Mouse (Mus musculus): Measurements from ENCODE around the gene Dock8. TPM values are rescaled to one million over a fixed set of nuclear protein-coding genes. Genes with fewer than 3 reads are reported as not detected.

Gene Dock8
- polyA plus RNA-seq, 1 experiment from 2014 or later = 8.5 TPM

- Histone ChIP-seq H3K27me3 (no peaks in the 10 kb centered on the region), H3K4me1 (replicated peaks) (peaks cover 15% of the 10 kb centered on the region; the same call in 1 of the 2 replicates), H3K9ac (no peak overlapping the region), H3K4me3 (replicated peaks) (no peak overlapping the region), H3K27ac (replicated peaks) (no peak overlapping the region), H3K4me2 (no peak overlapping the region), H3K9me3 (replicated peaks) (no peaks in the 10 kb centered on the region), H3K36me3 (replicated peaks) (no peaks in the 10 kb centered on the region)
- ATAC-seq (ENCODE audit: insufficient read depth) = no peak
- WGBS (ENCODE audit: insufficient replicate concordance) = 67% methylated on average over 6 of the region's 6 CpGs
Measured at GRCm38 (mm10) chr19:25041209-25041608, 41.9 kb downstream of the Dock8 start.

GRCm38 (mm10) chr19:25042973-25043372 is 43.6 kb downstream of the Dock8 start:
- 54% methylated on average over 11 of the region's 11 CpGs for WGBS (ENCODE audit: insufficient replicate concordance)
- Histone ChIP-seq H3K9me3 (replicated peaks) (no peaks in the 10 kb centered on the region), H3K4me1 (replicated peaks) (peaks cover 15% of the 10 kb centered on the region; the same call in 1 of the 2 replicates), H3K36me3 (replicated peaks) (no peaks in the 10 kb centered on the region), H3K9ac (no peak overlapping the region), H3K4me3 (replicated peaks) (no peak overlapping the region), H3K27me3 (no peaks in the 10 kb centered on the region), H3K4me2 (no peak overlapping the region), H3K27ac (replicated peaks) (no peak overlapping the region)
- no peak for ATAC-seq (ENCODE audit: insufficient read depth)

DNA sequence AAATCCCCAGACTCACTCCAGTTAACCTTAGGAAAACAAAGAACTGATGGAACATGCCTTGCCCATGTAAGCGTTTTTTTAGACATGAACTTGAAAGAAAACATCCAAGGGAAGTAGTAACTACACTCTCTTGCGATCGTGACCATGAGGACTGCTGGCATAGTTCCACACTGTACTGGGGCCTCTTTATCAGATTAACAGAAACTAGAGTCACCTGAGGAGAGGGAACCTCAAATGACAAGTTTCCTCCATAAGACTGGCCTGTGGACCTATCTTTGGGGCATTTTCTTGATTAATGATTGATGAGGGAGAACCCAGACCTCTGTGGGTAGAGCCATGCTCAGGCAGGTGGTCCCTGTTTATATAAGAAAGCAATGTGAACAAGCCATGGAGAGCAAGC is 44.7 kb downstream of the Dock8 start:
- no peaks in the 10 kb centered on the region for H3K36me3 ChIP-seq (replicated peaks)
- H3K4me1 ChIP-seq (replicated peaks) = peaks cover 12% of the 10 kb centered on the region; the same call in 1 of the 2 replicates
- 51% methylated on average over 3 of the region's 3 CpGs for WGBS (ENCODE audit: insufficient replicate concordance)
- H3K27me3 ChIP-seq = no peaks in the 10 kb centered on the region
- H3K9ac ChIP-seq = no peak overlapping the region
- H3K4me3 ChIP-seq (replicated peaks) = no peak overlapping the region
- H3K27ac ChIP-seq (replicated peaks) = no peak overlapping the region
- no peak overlapping the region for H3K4me2 ChIP-seq
- H3K9me3 ChIP-seq (replicated peaks) = no peaks in the 10 kb centered on the region
- ATAC-seq (ENCODE audit: insufficient read depth) = no peak

GRCm38 (mm10) chr19:25052355-25052754 is 53.0 kb downstream of the Dock8 start:
- Histone ChIP-seq H3K4me2 (no peak overlapping the region), H3K4me1 (replicated peaks) (peaks cover 32% of the 10 kb centered on the region), H3K36me3 (replicated peaks) (no peaks in the 10 kb centered on the region), H3K9ac (no peak overlapping the region), H3K27me3 (no peaks in the 10 kb centered on the region), H3K27ac (replicated peaks) (peak overlapping the region; percentile 61), H3K4me3 (replicated peaks) (0 out of 2 replicates have a peak overlapping the region, but pooled peaks have one; percentile 1), H3K9me3 (replicated peaks) (no peaks in the 10 kb centered on the region)
- no peak for ATAC-seq (ENCODE audit: insufficient read depth)
- 33% methylated on average over 7 of the region's 7 CpGs for WGBS (ENCODE audit: insufficient replicate concordance)

DNA sequence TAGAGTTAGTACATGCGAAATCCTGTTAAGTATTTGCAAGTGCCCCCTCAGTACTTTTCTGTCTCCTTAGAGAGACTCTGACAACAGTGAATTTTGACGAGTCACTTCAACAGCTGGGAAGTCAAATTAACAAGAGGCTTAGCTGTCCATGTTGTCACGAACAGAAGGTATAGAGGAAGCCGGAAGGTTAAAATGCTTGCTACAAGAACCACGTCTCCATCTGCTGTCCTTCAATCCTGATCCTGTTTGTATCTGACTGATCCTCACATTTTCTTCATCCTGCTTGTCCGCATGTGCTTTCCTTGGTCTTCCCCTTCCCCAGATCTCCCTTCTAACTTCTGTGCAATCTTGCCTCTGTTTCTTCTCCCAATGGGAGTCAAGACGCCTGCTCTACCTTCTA is 53.8 kb downstream of the Dock8 start:
- ATAC-seq (ENCODE audit: insufficient read depth) = no peak
- Histone ChIP-seq H3K4me1 (replicated peaks) (peaks cover 32% of the 10 kb centered on the region), H3K4me2 (peak overlapping the region; percentile 5), H3K9me3 (replicated peaks) (no peaks in the 10 kb centered on the region), H3K4me3 (replicated peaks) (peak overlapping the region; percentile 1; the same call in 1 of the 2 replicates), H3K27ac (replicated peaks) (peak overlapping the region; percentile 61), H3K36me3 (replicated peaks) (no peaks in the 10 kb centered on the region), H3K9ac (no peak overlapping the region), H3K27me3 (no peaks in the 10 kb centered on the region)
- 62% methylated on average over 7 of the region's 7 CpGs for WGBS (ENCODE audit: insufficient replicate concordance)

DNA sequence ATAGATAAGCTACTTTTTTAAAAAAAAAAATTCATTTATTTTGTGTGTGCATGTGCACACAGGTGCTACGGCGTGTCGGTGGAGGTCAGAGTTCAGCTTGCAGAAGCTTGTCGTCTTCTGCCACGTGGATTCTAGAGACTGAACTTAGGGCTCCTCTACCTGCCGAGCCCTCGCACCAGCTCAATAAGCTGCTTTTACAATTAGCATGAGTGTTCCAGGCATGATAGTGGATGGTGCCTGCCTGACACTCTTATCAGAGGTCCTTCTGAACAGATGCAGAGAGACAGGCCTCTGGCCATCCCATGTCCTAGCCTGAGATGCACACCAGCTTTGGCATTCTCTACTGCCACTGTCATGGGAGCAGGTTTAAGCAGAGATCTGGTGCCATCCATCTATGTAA is 55.7 kb downstream of the Dock8 start:
- Histone ChIP-seq H3K27ac (replicated peaks) (no peak overlapping the region), H3K4me3 (replicated peaks) (no peak overlapping the region), H3K9ac (no peak overlapping the region), H3K27me3 (no peaks in the 10 kb centered on the region), H3K36me3 (replicated peaks) (no peaks in the 10 kb centered on the region), H3K4me1 (replicated peaks) (peaks cover 32% of the 10 kb centered on the region), H3K9me3 (replicated peaks) (no peaks in the 10 kb centered on the region), H3K4me2 (peak overlapping the region; percentile 1; the same call in 1 of the 2 replicates)
- WGBS (ENCODE audit: insufficient replicate concordance) = 41% methylated on average over 7 of the region's 7 CpGs
- peak; percentile 80 for ATAC-seq (ENCODE audit: insufficient read depth)

GRCm38 (mm10) chr19:25055559-25055958 is 56.2 kb downstream of the Dock8 start:
- Histone ChIP-seq H3K4me1 (replicated peaks) (peaks cover 31% of the 10 kb centered on the region), H3K36me3 (replicated peaks) (no peaks in the 10 kb centered on the region), H3K9me3 (replicated peaks) (no peaks in the 10 kb centered on the region), H3K4me3 (replicated peaks) (no peak overlapping the region), H3K27me3 (no peaks in the 10 kb centered on the region), H3K27ac (replicated peaks) (no peak overlapping the region), H3K4me2 (no peak overlapping the region; the same call in 1 of the 2 replicates), H3K9ac (no peak overlapping the region)
- ATAC-seq (ENCODE audit: insufficient read depth) = no peak
- 81% methylated on average over 7 of the region's 7 CpGs for WGBS (ENCODE audit: insufficient replicate concordance)

DNA sequence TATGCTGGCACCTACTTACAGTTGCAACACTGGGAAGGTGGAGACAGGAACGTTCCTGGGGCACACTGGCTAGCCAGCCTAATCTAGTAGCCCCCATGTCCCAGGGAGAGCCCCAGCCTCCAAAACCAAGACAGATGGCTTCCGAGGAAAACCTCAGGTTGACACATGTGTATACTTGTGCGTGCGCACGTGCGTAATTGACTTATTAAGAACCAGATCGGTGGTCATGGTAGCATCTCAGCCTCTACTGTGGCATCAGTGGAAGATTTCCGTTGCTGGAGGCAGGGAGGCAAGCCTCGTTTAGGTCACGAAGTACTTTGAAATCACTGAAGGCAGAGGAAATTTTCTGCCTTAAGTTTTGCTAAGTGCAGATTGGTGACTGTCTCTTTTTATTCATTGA is 56.9 kb downstream of the Dock8 start:
- Histone ChIP-seq H3K9ac (no peak overlapping the region), H3K36me3 (replicated peaks) (no peaks in the 10 kb centered on the region), H3K4me3 (replicated peaks) (no peak overlapping the region), H3K4me1 (replicated peaks) (peaks cover 24% of the 10 kb centered on the region), H3K27ac (replicated peaks) (no peak overlapping the region), H3K4me2 (no peak overlapping the region), H3K9me3 (replicated peaks) (no peaks in the 10 kb centered on the region), H3K27me3 (no peaks in the 10 kb centered on the region)
- no peak for ATAC-seq (ENCODE audit: insufficient read depth)
- 74% methylated on average over 10 of the region's 10 CpGs for WGBS (ENCODE audit: insufficient replicate concordance)

DNA sequence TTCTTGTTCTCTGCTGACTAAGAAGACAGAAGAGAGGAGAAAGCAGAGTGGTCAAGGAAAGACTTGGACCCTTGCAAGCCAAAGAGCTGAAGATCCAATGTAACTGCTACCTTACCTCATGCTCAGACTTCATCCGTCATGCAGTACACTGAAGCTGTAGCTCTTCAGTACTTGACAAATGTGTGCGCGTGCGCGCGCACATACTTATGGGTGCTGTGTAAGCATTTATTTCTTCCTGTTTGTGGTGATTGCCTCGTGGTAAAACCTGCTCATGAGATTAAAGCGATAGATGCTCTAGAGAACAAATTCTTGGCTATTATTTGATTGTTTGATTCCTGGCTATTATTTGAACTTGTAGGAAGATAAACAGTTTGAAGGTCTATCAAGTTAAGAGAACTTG is 58.5 kb downstream of the Dock8 start:
- WGBS (ENCODE audit: insufficient replicate concordance) = 84% methylated on average over 8 of the region's 8 CpGs
- Histone ChIP-seq H3K36me3 (replicated peaks) (no peaks in the 10 kb centered on the region; the same call in 1 of the 2 replicates), H3K27ac (replicated peaks) (no peak overlapping the region), H3K4me1 (replicated peaks) (peaks cover 24% of the 10 kb centered on the region), H3K9ac (no peak overlapping the region), H3K9me3 (replicated peaks) (no peaks in the 10 kb centered on the region), H3K4me3 (replicated peaks) (no peak overlapping the region), H3K27me3 (no peaks in the 10 kb centered on the region), H3K4me2 (no peak overlapping the region)
- ATAC-seq (ENCODE audit: insufficient read depth) = no peak

DNA sequence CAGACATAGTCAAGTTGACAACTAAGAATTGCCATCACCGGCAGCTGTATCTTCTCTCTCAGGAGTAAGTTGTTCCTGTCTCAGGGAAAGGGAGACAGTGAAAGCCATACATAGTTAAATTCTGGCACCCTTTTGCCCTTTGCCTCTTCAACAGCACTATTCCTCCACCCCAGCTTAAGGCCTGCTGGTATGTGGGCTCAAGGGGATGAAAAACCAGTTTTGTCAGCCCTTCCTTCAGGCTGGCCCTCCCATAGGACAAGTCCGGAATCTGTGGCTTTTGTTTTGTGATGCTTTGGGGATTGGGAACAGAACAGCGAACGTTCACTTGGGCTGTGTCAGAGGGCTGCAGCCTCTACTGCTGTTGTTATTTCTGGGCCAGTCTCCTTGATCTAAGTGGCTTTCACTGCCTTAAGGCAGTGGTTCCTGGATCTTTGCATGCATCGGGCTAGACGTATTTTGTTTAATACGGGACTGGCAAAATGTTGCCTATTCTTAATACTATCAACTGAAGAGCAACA is 60.6 kb downstream of the Dock8 start:
- Histone ChIP-seq H3K4me3 (replicated peaks) (no peak overlapping the region), H3K4me2 (no peak overlapping the region), H3K27ac (replicated peaks) (no peak overlapping the region), H3K27me3 (no peaks in the 10 kb centered on the region), H3K9me3 (replicated peaks) (no peaks in the 10 kb centered on the region), H3K36me3 (replicated peaks) (no peaks in the 10 kb centered on the region; the same call in 1 of the 2 replicates), H3K4me1 (replicated peaks) (peaks cover 13% of the 10 kb centered on the region), H3K9ac (no peak overlapping the region)
- ATAC-seq (ENCODE audit: insufficient read depth) = no peak
- WGBS (ENCODE audit: insufficient replicate concordance) = 81% methylated on average over 7 of the region's 7 CpGs

DNA sequence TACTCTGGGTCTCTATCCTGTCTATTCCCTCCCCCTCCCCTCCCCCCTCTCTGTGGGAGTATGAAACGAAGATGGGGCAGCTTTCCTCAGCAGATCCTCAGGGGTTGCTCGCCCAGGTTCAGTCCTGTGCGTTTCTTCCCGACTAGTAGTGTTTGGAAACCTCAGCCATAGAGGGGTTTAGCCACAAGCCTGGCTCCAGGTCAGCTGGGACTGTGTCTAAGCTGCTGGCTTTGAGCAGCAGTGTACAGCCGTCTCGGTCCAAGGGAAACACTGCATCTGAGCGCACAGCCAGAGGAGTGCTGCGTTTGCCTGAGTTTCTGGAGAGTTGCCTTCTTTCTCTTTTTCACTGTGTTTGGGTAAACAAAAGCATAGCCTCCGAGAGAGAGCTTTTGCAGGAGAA is 61.0 kb downstream of the Dock8 start:
- H3K9ac ChIP-seq = no peak overlapping the region
- no peaks in the 10 kb centered on the region for H3K27me3 ChIP-seq
- H3K36me3 ChIP-seq (replicated peaks) = no peaks in the 10 kb centered on the region; the same call in 1 of the 2 replicates
- 65% methylated on average over 9 of the region's 9 CpGs for WGBS (ENCODE audit: insufficient replicate concordance)
- ATAC-seq (ENCODE audit: insufficient read depth) = no peak
- H3K4me1 ChIP-seq (replicated peaks) = peaks cover 8% of the 10 kb centered on the region
- H3K27ac ChIP-seq (replicated peaks) = no peak overlapping the region
- no peak overlapping the region for H3K4me3 ChIP-seq (replicated peaks)
- H3K4me2 ChIP-seq = no peak overlapping the region
- H3K9me3 ChIP-seq (replicated peaks) = no peaks in the 10 kb centered on the region

Measured in liver, embryonic 15.5 days (tissue).